Mouse (Mus musculus): ENCODE measurements around the gene Cherp.

Cherp gene

GRCm38 (mm10) chr8:72418073-72418472 lies 57.0 kb downstream of the Cherp start:
- no peak for DNase-seq (ENCODE audit: low read depth, low spot score)

GRCm38 (mm10) chr8:72415252-72415651 lies 59.8 kb downstream of the Cherp start:
- no peak for DNase-seq (ENCODE audit: low read depth, low spot score)

GRCm38 (mm10) chr8:72413839-72414238 lies 61.2 kb downstream of the Cherp start:
- no peak for DNase-seq (ENCODE audit: low read depth, low spot score)

Data from embryo, embryonic 11.5 days (tissue).